Mouse (Mus musculus) liver, postnatal 0 days (tissue): ENCODE data around the gene Gimap4.

ENCODE experiments used
- CTCF ChIP-seq: sonication (generic); IDR thresholded peaks from 2 replicates; pipeline ENCODE4 v1.5.1; 2016; ENCODE audit warnings: antibody characterized with exemption, low read depth
- EP300 ChIP-seq: IDR thresholded peaks from 2 replicates; pipeline ENCODE4 v1.6.1; 2016; ENCODE audit warnings: antibody characterized with exemption, low read depth, mild to moderate bottlenecking

DNA sequence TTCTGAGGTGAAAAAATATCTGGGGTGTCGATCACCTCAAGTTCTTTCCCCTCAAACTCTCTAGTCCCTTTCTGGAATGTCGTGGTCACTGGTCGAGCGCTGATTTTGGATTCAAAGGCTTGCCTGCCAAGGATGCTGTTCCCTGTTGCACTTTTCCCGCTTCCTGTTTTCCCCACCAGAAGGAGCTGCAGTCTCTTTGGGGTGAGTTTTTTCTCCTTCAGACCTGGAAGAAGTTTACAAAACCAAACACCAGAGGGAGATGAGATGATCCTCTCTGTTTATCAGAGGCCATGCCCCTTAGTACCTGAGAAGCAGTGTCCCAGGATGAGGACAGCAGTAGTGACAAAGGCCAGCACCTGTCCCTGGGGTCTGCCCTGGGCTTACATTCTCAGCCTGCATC is 18.3 kb downstream of the Gimap4 start:
- TF ChIP-seq EP300 (no peak), CTCF (peak; percentile 26; the same call in 1 of the 2 replicates)
